Mouse (Mus musculus) forebrain, embryonic 10.5 days (tissue): ENCODE measurements at regions not wholly inside any gene's neighbourhood (a gene's known extent, or its start where the extent isn't known, plus 50 kb on each side); places are given as distances from the start of the nearest gene placed in this dataset.

ENCODE experiments used
- DNase-seq: peaks from one replicate; pipeline ENCODE4 v3.0.0-alpha.2; 2017; ENCODE audit warnings: low spot score; ENCODE audit errors: extremely low spot score
- H3K27ac ChIP-seq: fragments of 300-500 bp; sonication (generic); 2 replicates; pipeline ENCODE4 v1.5.1; 2016; ENCODE audit warnings: mild to moderate bottlenecking
- H3K27me3 ChIP-seq: fragments of 300-500 bp; sonication (generic); 2 replicates; pipeline ENCODE4 v1.6.1; 2016; ENCODE audit warnings: mild to moderate bottlenecking; ENCODE audit not compliant: poor library complexity, severe bottlenecking
- H3K36me3 ChIP-seq: fragments of 300-500 bp; sonication (generic); replicated peaks from 2 replicates; pipeline ENCODE4 v1.6.1; 2016; ENCODE audit warnings: mild to moderate bottlenecking, moderate library complexity
- H3K4me1 ChIP-seq: fragments of 300-500 bp; sonication (generic); 2 replicates; pipeline ENCODE4 v1.6.1; 2016
- H3K4me3 ChIP-seq: fragments of 300-500 bp; sonication (generic); 2 replicates; pipeline ENCODE4 v1.5.1; 2016; ENCODE audit warnings: mild to moderate bottlenecking, moderate library complexity
- H3K9me3 ChIP-seq: fragments of 300-500 bp; sonication (generic); 2 replicates; pipeline ENCODE4 v1.6.1; 2016; ENCODE audit warnings: mild to moderate bottlenecking, moderate library complexity
- WGBS: fragments of 180-500 bp; shearing (Covaris S2); methylation state at CpG from one replicate; pipeline ENCODE4 v1.1.7; 2016; 5-methylcytosine and 5-hydroxymethylcytosine counted together

DNA sequence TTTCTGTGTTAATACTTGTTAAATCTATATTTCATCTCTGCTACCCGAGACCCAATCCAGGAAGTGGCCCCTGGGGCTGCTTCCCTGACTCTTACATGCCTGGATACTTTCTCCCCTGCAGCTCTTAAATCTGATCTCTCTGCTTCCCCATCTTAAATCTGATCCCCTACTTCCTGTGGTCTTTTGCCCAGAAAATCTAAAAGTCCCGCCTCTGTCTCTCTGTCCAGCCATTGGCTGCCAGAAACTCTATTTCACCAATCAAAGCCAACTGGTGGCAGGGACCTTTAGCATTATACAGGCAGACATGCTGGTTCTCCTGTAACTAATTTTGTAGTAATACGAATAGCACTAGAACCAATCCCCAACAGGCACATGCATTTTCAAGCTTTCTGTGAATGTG, 59.0 kb upstream of the Ccdc91 start:
- Histone ChIP-seq H3K27ac (no peak overlapping the region), H3K4me3 (no peak overlapping the region), H3K9me3 (no peaks in the 10 kb centered on the region), H3K36me3 (no peaks in the 10 kb centered on the region), H3K4me1 (no peaks in the 10 kb centered on the region), H3K27me3 (no peaks in the 10 kb centered on the region)
- DNase-seq = no peak
- WGBS = 72% methylated on average over 3 of the region's 3 CpGs

DNA sequence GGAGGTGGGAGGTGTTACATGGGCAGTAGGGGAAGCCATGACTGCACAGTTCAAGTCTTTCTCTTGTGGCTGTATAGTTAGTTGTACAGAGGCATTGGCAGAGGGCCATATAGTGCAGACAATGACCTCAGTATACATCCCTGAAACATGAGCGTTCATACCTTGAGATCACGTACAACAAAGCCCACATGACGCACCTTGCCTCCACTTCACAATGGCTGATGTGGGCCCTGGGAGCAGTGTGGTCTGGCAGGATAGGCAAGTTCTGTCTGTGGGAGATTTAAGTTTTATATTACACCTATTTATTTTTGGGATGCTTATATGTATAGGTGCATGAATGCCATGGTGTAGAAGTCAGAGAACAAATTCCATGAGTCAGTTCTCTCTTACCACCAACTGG, 61.9 kb upstream of the Ccdc91 start:
- H3K4me1 ChIP-seq = no peaks in the 10 kb centered on the region
- 96% methylated on average over 3 of the region's 3 CpGs for WGBS
- no peak overlapping the region for H3K4me3 ChIP-seq
- H3K27ac ChIP-seq = no peak overlapping the region
- no peak for DNase-seq
- no peaks in the 10 kb centered on the region for H3K27me3 ChIP-seq
- no peaks in the 10 kb centered on the region for H3K36me3 ChIP-seq
- H3K9me3 ChIP-seq = no peaks in the 10 kb centered on the region

- Histone ChIP-seq H3K4me1 (no peaks in the 10 kb centered on the region), H3K27me3 (peaks cover 16% of the 10 kb centered on the region), H3K4me3 (no peak overlapping the region), H3K36me3 (no peaks in the 10 kb centered on the region), H3K27ac (no peak overlapping the region), H3K9me3 (no peaks in the 10 kb centered on the region)
- no peak for DNase-seq
- 90% methylated on average over 6 of the region's 6 CpGs for WGBS
Measured at GRCm38 (mm10) chr6:147397984-147398383, 77.6 kb upstream of the Ccdc91 start.

DNA sequence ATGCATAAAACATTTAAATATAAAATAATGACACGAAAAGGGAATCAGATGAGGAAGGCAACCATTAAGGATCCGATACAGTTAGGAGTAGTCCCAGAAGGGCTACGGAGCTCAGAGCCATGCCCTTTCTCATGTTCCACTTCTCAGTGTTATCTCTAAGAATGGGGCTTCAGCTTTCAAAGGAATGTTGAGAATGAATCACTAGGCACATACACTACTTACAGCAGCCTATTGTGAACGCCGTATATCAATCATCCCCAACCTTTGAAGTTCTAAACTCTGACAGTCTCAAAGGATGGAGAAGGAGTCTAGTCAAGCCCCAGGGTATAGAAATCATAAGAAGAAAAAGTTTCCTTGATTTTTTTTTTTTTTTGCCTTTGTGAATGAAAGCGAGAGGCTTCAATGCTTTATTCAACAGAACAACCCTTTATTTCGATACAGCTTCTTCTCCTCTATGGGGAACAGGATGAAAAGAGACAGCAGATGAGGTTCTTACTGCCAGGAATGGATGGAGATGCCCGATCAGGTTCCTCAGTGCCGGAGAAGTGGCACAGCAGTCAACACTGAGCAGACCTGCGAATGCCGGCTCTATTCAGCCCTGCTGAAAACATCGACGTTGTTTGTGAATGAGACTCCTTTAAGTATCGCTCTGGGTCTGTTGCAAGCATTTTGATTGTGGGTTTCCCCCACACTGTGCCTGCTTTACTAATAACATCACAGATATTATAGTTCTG, 84.0 kb upstream of the Ccdc91 start:
- Histone ChIP-seq H3K27me3 (peaks cover 61% of the 10 kb centered on the region), H3K4me1 (peaks cover 47% of the 10 kb centered on the region), H3K4me3 (no peak overlapping the region), H3K9me3 (no peaks in the 10 kb centered on the region), H3K27ac (0 out of 2 replicates have a peak overlapping the region, but pooled peaks have one; percentile 54), H3K36me3 (no peaks in the 10 kb centered on the region)
- WGBS = 56% methylated on average over 14 of the region's 14 CpGs
- no peak for DNase-seq

DNA sequence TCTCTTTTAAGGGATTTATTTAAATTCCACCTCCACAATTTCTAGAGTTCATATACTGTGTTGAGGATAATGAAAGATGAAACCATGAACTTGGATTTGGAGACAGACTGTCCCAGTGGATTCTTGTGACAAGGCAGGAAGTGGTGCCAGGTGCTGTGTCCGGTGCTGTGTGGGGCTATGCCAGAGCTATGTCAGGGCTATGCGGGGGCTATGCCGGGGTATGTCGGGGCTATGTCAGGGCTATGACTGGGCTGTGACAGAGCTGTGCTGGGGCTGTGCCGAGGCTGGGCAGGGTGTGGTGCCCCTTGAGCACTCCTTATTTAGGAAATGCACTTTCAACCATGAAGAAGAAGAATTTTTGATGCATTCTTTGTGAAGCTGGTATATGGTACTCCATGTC, 85.1 kb upstream of the Ccdc91 start:
- Histone ChIP-seq H3K9me3 (no peaks in the 10 kb centered on the region), H3K4me1 (peaks cover 47% of the 10 kb centered on the region), H3K4me3 (no peak overlapping the region), H3K27me3 (peaks cover 62% of the 10 kb centered on the region), H3K36me3 (no peaks in the 10 kb centered on the region), H3K27ac (no peak overlapping the region)
- no peak for DNase-seq
- 92% methylated on average over 5 of the region's 5 CpGs for WGBS

DNA sequence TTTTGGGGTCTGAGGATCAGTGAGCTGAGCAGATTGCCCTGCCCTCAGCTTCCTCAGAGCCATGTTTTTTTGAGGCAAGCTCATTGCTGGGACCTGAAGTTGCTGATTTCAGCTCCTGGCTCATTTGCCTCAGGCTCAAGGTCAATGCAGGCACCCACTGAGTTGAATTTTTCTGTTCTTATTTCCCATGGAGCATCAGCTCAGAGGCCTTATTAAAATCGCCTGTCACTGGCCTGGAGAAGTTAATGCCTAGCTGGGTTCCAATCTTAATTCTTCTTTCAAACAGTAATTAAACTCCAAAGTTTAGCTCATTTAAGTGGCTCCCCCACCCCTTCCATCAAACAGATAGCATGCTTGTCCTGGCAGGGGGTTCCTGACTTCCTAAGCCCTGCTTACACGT, 86.9 kb upstream of the Ccdc91 start:
- Histone ChIP-seq H3K27ac (peak overlapping the region; percentile 49; the same call in 1 of the 2 replicates), H3K4me3 (no peak overlapping the region), H3K36me3 (no peaks in the 10 kb centered on the region), H3K4me1 (peaks cover 47% of the 10 kb centered on the region), H3K9me3 (no peaks in the 10 kb centered on the region), H3K27me3 (peaks cover 64% of the 10 kb centered on the region)
- peak; percentile 29 for DNase-seq
- 2% methylated on average over 2 of the region's 2 CpGs for WGBS

DNA sequence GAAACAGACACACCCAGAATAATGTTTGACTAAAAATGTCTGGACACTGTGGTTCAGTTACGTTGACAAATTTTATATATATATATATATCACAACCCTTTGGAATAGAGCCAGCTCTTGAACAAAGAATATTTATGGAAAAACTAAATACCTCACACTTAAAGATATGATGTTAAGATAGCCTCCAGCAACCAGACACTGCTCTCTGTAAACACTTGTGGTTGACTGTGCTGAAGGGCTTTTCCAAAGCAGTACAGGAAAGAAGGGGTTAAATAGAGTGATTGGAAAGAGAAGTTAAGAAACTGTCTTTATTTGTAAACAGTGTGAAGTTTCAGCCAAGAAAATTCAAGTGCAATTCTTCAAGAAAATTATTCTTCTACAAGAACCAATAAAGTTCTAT, 90.0 kb upstream of the Ccdc91 start:
- 91% methylated on average over 1 of the region's 1 CpGs for WGBS
- Histone ChIP-seq H3K27me3 (peaks cover 35% of the 10 kb centered on the region), H3K9me3 (no peaks in the 10 kb centered on the region), H3K27ac (no peak overlapping the region), H3K4me3 (no peak overlapping the region), H3K36me3 (no peaks in the 10 kb centered on the region), H3K4me1 (peaks cover 35% of the 10 kb centered on the region)
- DNase-seq = no peak

DNA sequence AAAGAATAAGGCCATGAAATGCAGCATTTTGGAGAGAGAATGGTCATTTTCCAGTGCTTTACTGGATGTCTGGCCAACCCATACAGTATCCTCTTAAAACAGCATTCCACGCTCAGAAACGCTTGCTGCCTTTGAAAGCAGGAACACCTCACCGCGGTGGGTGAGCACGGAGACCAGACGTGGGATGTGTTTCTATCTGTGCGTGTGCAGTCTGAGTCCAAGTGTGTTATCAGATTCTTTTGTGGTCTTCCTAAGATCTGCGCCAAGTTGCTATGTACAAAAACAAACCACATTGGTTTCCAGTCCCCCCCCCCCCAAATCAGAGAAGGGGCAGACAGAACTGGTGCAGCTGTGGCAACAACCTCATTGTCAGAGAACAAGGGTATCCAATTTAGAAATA, 95.1 kb upstream of the Ccdc91 start:
- H3K36me3 ChIP-seq = no peaks in the 10 kb centered on the region
- no peak overlapping the region for H3K4me3 ChIP-seq
- no peaks in the 10 kb centered on the region for H3K9me3 ChIP-seq
- H3K27ac ChIP-seq = no peak overlapping the region
- 86% methylated on average over 8 of the region's 8 CpGs for WGBS
- DNase-seq = no peak
- H3K4me1 ChIP-seq = peaks cover 6% of the 10 kb centered on the region
- peaks cover 11% of the 10 kb centered on the region for H3K27me3 ChIP-seq

GRCm38 (mm10) chr6:147377679-147378078, 97.9 kb upstream of the Ccdc91 start:
- 89% methylated on average over 3 of the region's 3 CpGs for WGBS
- H3K36me3 ChIP-seq = no peaks in the 10 kb centered on the region
- no peak overlapping the region for H3K27ac ChIP-seq
- no peaks in the 10 kb centered on the region for H3K27me3 ChIP-seq
- no peaks in the 10 kb centered on the region for H3K9me3 ChIP-seq
- H3K4me3 ChIP-seq = no peak overlapping the region
- no peak for DNase-seq
- H3K4me1 ChIP-seq = peaks cover 6% of the 10 kb centered on the region

GRCm38 (mm10) chr6:147371737-147372136, 103.9 kb upstream of the Ccdc91 start:
- Histone ChIP-seq H3K27ac (no peak overlapping the region), H3K27me3 (no peaks in the 10 kb centered on the region), H3K36me3 (no peaks in the 10 kb centered on the region), H3K4me3 (no peak overlapping the region), H3K4me1 (no peaks in the 10 kb centered on the region), H3K9me3 (no peaks in the 10 kb centered on the region)
- WGBS = 81% methylated on average over 4 of the region's 4 CpGs
- no peak for DNase-seq

- Histone ChIP-seq H3K27me3 (no peaks in the 10 kb centered on the region), H3K4me3 (no peak overlapping the region), H3K36me3 (no peaks in the 10 kb centered on the region), H3K4me1 (no peaks in the 10 kb centered on the region), H3K27ac (no peak overlapping the region), H3K9me3 (no peaks in the 10 kb centered on the region)
- DNase-seq = no peak
- 90% methylated on average over 3 of the region's 3 CpGs for WGBS
Measured at GRCm38 (mm10) chr6:147371336-147371735, 104.3 kb upstream of the Ccdc91 start.

DNA sequence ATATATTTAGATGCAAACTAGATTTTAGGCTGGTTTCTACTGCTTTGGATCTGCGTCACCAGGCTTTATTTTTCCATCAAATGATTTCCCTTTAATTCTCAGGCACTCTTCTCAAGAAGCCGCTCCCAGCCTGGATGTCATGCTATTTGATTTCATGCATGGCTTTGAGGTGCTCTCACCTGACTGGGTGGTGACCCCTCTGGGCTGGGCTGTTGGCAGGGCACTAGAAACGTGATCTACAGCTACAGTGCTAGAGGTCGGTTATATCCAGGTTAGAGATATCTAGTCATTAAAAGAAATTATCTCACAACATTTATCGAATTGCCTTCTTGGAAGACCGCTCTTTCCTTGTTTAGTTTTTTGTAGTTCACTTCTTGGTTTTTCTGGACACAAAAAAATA, 98.9 kb upstream of the Pthlh start:
- DNase-seq = no peak
- WGBS = 91% methylated on average over 6 of the region's 6 CpGs
- no peak overlapping the region for H3K4me3 ChIP-seq
- no peaks in the 10 kb centered on the region for H3K4me1 ChIP-seq
- no peaks in the 10 kb centered on the region for H3K36me3 ChIP-seq
- no peaks in the 10 kb centered on the region for H3K27me3 ChIP-seq
- no peak overlapping the region for H3K27ac ChIP-seq
- no peaks in the 10 kb centered on the region for H3K9me3 ChIP-seq

DNA sequence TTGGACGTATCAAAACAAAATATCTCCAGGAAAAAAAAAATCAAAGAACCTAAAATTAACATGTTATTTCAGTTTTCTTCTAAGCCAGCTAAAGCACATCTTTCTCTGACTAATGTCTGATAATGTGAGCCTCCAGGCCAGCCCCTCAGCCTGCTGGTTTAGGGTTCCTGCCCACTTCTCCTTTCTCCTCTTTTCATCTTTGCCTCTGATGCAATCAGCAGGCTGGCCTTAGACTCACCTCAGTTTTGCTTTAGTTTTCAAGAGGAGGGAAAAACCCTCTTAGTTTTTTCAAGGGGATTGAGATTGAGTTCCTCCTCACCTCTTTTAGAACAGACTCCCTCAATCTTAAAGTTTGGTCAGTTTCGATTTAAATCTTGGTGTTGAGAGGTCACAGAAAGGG, 93.0 kb upstream of the Pthlh start:
- H3K9me3 ChIP-seq = no peaks in the 10 kb centered on the region
- no peak for DNase-seq
- no peaks in the 10 kb centered on the region for H3K4me1 ChIP-seq
- WGBS = 87% methylated on average over 2 of the region's 2 CpGs
- no peaks in the 10 kb centered on the region for H3K27me3 ChIP-seq
- H3K4me3 ChIP-seq = no peak overlapping the region
- H3K27ac ChIP-seq = no peak overlapping the region
- no peaks in the 10 kb centered on the region for H3K36me3 ChIP-seq

DNA sequence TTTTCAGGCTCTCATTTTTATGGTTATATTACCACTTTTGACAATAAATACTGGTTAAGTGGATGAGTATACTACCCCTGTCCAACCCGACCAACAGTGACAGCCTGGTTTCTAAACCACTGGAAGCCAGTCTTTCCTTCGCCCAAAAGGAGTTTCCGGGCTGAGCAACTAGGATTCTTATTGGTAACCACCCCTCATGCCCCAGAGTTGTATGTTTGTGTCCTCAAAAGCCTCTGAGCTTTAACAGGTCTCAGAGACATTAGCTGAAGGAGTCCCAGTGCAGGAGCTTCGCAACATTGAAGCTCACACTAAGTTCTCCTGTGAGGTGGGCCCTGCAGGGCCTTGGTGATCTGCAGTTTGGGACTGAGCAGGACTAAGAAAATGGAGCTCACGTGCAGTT, 92.6 kb upstream of the Pthlh start:
- Histone ChIP-seq H3K27ac (no peak overlapping the region), H3K9me3 (no peaks in the 10 kb centered on the region), H3K4me3 (no peak overlapping the region), H3K4me1 (no peaks in the 10 kb centered on the region), H3K36me3 (no peaks in the 10 kb centered on the region), H3K27me3 (no peaks in the 10 kb centered on the region)
- WGBS = 89% methylated on average over 5 of the region's 5 CpGs
- DNase-seq = no peak
